Mouse (Mus musculus) colon, adult 2 months (tissue): ENCODE measurements around the gene Gm13276. TPM values are rescaled to one million over a fixed set of nuclear protein-coding genes. Genes with fewer than 3 reads are reported as not detected.

Experiments
- polyA plus RNA-seq: library from polyadenylated mRNA; depleted of rRNA; stranded (reverse); fragments of >200 nt; gene quantifications from 2 replicates; pipeline ENCODE4 v1.2.3, GENCODE M21; 2012; rRNA removed

Gene Gm13276
- polyA plus RNA-seq, 1 experiment, result not detected

Other genes starting within 250 kb of the Gm13276 start
- not detected in 2 replicates for gene Ifna15, start 227.5 kb upstream of the Gm13276 start, polyA plus RNA-seq
- gene Ifna14, start 213.9 kb upstream of the Gm13276 start, polyA plus RNA-seq, result not detected in 2 replicates
- gene Ifna9, start 193.3 kb upstream of the Gm13276 start, polyA plus RNA-seq, result not detected in 2 replicates
- gene Ifna12, start 182.3 kb upstream of the Gm13276 start, polyA plus RNA-seq, result not detected in 2 replicates
- not detected in 2 replicates for gene C87499, start 151.3 kb upstream of the Gm13276 start, polyA plus RNA-seq
- gene Ifna13, start 141.2 kb upstream of the Gm13276 start, polyA plus RNA-seq, result not detected in 2 replicates
- gene Ifna16, start 108.8 kb upstream of the Gm13276 start, polyA plus RNA-seq, result not detected in 2 replicates
- not detected in 2 replicates for gene Ifna2, start 101.8 kb upstream of the Gm13276 start, polyA plus RNA-seq
- gene Ifnab, start 94.3 kb upstream of the Gm13276 start, polyA plus RNA-seq, result not detected in 2 replicates
- 0.15 and 0.44 TPM in 2 replicates for gene Gm26566, start 63.9 kb upstream of the Gm13276 start, polyA plus RNA-seq
- gene Klhl9, start 63.2 kb upstream of the Gm13276 start, polyA plus RNA-seq, result 17.9 and 18.2 TPM in 2 replicates
- gene Gm13271, start 30.8 kb upstream of the Gm13276 start, polyA plus RNA-seq, result not detected in 2 replicates
- gene Gm13283, start 25.6 kb upstream of the Gm13276 start, polyA plus RNA-seq, result not detected in 2 replicates
- gene Gm13290, start 11.9 kb upstream of the Gm13276 start, polyA plus RNA-seq, result not detected in 2 replicates
- gene Gm13289, start 8.8 kb upstream of the Gm13276 start, polyA plus RNA-seq, result not detected in 2 replicates
- not detected in 2 replicates for gene Gm13272, start 5.9 kb upstream of the Gm13276 start, polyA plus RNA-seq
- not detected in 2 replicates for gene Ifnz, start 3.6 kb upstream of the Gm13276 start, polyA plus RNA-seq
- not detected in 2 replicates for gene Gm13277, start 2.9 kb downstream of the Gm13276 start, polyA plus RNA-seq
- gene Gm13278, start 5.8 kb downstream of the Gm13276 start, polyA plus RNA-seq, result not detected in 2 replicates
- not detected in 2 replicates for gene Gm13275, start 8.8 kb downstream of the Gm13276 start, polyA plus RNA-seq
- not detected in 2 replicates for gene Gm13279, start 11.7 kb downstream of the Gm13276 start, polyA plus RNA-seq
- gene Gm13285, start 14.0 kb downstream of the Gm13276 start, polyA plus RNA-seq, result not detected in 2 replicates
- gene Gm13287, start 17.5 kb downstream of the Gm13276 start, polyA plus RNA-seq, result not detected in 2 replicates
- not detected in 2 replicates for gene Gm13288, start 19.8 kb downstream of the Gm13276 start, polyA plus RNA-seq
- not detected in 2 replicates for gene Ifna7, start 30.5 kb downstream of the Gm13276 start, polyA plus RNA-seq
- gene Ifna11, start 34.2 kb downstream of the Gm13276 start, polyA plus RNA-seq, result not detected in 2 replicates
- gene Ifna6, start 41.7 kb downstream of the Gm13276 start, polyA plus RNA-seq, result not detected in 2 replicates
- gene Ifna5, start 49.8 kb downstream of the Gm13276 start, polyA plus RNA-seq, result not detected in 2 replicates
- gene Ifna4, start 56.2 kb downstream of the Gm13276 start, polyA plus RNA-seq, result not detected in 2 replicates
- not detected in 2 replicates for gene Ifna1, start 64.4 kb downstream of the Gm13276 start, polyA plus RNA-seq
- gene Ifne, start 94.5 kb downstream of the Gm13276 start, polyA plus RNA-seq, result not detected in 2 replicates